Mouse (Mus musculus) stomach, postnatal 0 days (tissue): Measurements from ENCODE around the gene Olfr506.
"Not testable (repeated sequence)": the region's sequence is repeated elsewhere in the genome, so short reads cannot be mapped to it uniquely, and the experiment has no call there.

ENCODE experiments used
- CTCF ChIP-seq: IDR thresholded peaks from 2 replicates; pipeline ENCODE4 v1.5.1; 2016; ENCODE audit warnings: antibody characterized with exemption, low read depth, mild to moderate bottlenecking, moderate library complexity
- EP300 ChIP-seq: optimal IDR thresholded peaks from 2 replicates; pipeline ENCODE3; 2016; ENCODE audit warnings: antibody characterized with exemption

DNA sequence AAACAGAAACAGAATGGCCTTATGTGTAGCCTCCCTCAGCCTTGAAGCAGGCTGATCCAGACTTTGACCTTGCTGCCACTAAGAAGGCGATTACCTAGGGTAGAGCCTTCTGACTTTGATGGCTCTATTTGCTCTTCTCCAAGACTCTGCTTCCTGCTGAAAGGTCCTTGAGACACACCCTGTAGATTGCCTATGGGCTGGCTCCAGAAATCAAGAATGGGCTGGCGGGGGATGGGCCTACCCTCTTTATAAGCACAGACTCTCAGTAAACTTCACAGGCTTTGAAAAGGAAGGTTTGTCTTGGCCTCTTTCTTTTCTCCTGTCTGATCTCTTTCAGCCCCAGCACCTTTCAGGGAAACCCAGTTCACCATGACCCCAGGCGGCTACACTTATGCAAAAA lies 6.2 kb downstream of the Olfr506 start:
- not testable (repeated sequence) for TF ChIP-seq CTCF, EP300
